Mouse (Mus musculus) stomach, embryonic 16.5 days (tissue): ENCODE measurements around the gene Galnt10. TPM values are rescaled to one million over a fixed set of nuclear protein-coding genes. Genes with fewer than 3 reads are reported as not detected.

ENCODE experiments used
- ATAC-seq: fragments of 200-750 bp; cut with Nextera tagmentation; 2 replicates; pipeline ENCODE4 v1.8.0; 2017; ENCODE audit warnings: moderate number of reproducible peaks, moderate TSS enrichment; ENCODE audit not compliant: insufficient read depth, low FRiP score
- H3K27ac ChIP-seq: fragments of 300-500 bp; sonication (generic); 2 replicates; pipeline ENCODE4 v1.5.1; 2014; ENCODE audit warnings: low read length
- H3K27me3 ChIP-seq: fragments of 300-500 bp; sonication (generic); 2 replicates; pipeline ENCODE4 v1.6.1; 2014; ENCODE audit warnings: low read length, control low read depth, mixed read lengths; ENCODE audit not compliant: control insufficient read depth, insufficient read depth
- H3K36me3 ChIP-seq: fragments of 300-500 bp; sonication (generic); 2 replicates; pipeline ENCODE4 v1.6.1; 2014; ENCODE audit warnings: low read length; ENCODE audit not compliant: control insufficient read depth, insufficient read depth
- H3K4me1 ChIP-seq: fragments of 300-500 bp; sonication (generic); 2 replicates; pipeline ENCODE4 v1.6.1; 2014; ENCODE audit warnings: low read length, control low read depth, mixed read lengths; ENCODE audit not compliant: control insufficient read depth, insufficient read depth
- H3K4me2 ChIP-seq: fragments of 300-500 bp; sonication (generic); 2 replicates; pipeline ENCODE4 v1.6.1; 2014; ENCODE audit warnings: low read depth, low read length, mixed read lengths
- H3K4me3 ChIP-seq: fragments of 300-500 bp; sonication (generic); replicated peaks from 2 replicates; pipeline ENCODE4 v1.5.1; 2014; ENCODE audit warnings: mild to moderate bottlenecking, low read length
- H3K9ac ChIP-seq: fragments of 300-500 bp; sonication (generic); 2 replicates; pipeline ENCODE4 v1.6.1; 2014; ENCODE audit warnings: low read length
- H3K9me3 ChIP-seq: fragments of 300-500 bp; sonication (generic); replicated peaks from 2 replicates; pipeline ENCODE4 v1.6.1; 2016; ENCODE audit warnings: low read length, control low read depth; ENCODE audit not compliant: control insufficient read depth
- WGBS: fragments of 180-500 bp; shearing (Covaris S2); extraction: QIAGEN DNeasy Blood & Tissue Kit; methylation state at CpG from one replicate; pipeline ENCODE4 v1.1.7; 2014; 5-methylcytosine and 5-hydroxymethylcytosine counted together
- polyA plus RNA-seq: library from polyadenylated mRNA; unstranded; fragments of >200 nt; fragmentation: Nextera tagmentation; extraction: Ambion mirVana; gene quantifications from 2 replicates; pipeline ENCODE4 v1.2.1, GENCODE M21; 2015

Galnt10 gene
- polyA plus RNA-seq, 1 experiment from 2014 or later, result 17.4 TPM

- no peak for ATAC-seq
- Histone ChIP-seq H3K4me1 (peaks cover 14% of the 10 kb centered on the region; the same call in 1 of the 2 replicates), H3K9ac (no peak overlapping the region), H3K27me3 (no peaks in the 10 kb centered on the region), H3K4me2 (no peak overlapping the region), H3K9me3 (no peaks in the 10 kb centered on the region), H3K4me3 (no peak overlapping the region), H3K27ac (no peak overlapping the region), H3K36me3 (no peaks in the 10 kb centered on the region)
- 91% methylated on average over 19 of the region's 19 CpGs for WGBS
These were observed 16.4 kb downstream of the Galnt10 start for GRCm38 (mm10) chr11:57661492-57662229.

- 86% methylated on average over 4 of the region's 4 CpGs for WGBS
- no peaks in the 10 kb centered on the region for H3K36me3 ChIP-seq
- no peaks in the 10 kb centered on the region for H3K9me3 ChIP-seq
- H3K4me1 ChIP-seq, result peaks cover 10% of the 10 kb centered on the region; the same call in 1 of the 2 replicates
- ATAC-seq, result no peak
- H3K9ac ChIP-seq, result no peak overlapping the region
- no peaks in the 10 kb centered on the region for H3K27me3 ChIP-seq
- H3K4me2 ChIP-seq, result no peak overlapping the region
- no peak overlapping the region for H3K4me3 ChIP-seq
- H3K27ac ChIP-seq, result no peak overlapping the region
These were observed 17.0 kb downstream of the Galnt10 start for GRCm38 (mm10) chr11:57662231-57662630.

GRCm38 (mm10) chr11:57663271-57663670 is 18.0 kb downstream of the Galnt10 start:
- H3K9me3 ChIP-seq, result no peaks in the 10 kb centered on the region
- H3K4me1 ChIP-seq, result no peaks in the 10 kb centered on the region
- no peak overlapping the region for H3K27ac ChIP-seq
- WGBS, result 80% methylated on average over 12 of the region's 12 CpGs
- H3K4me3 ChIP-seq, result no peak overlapping the region
- H3K27me3 ChIP-seq, result no peaks in the 10 kb centered on the region
- ATAC-seq, result no peak
- no peaks in the 10 kb centered on the region for H3K36me3 ChIP-seq
- no peak overlapping the region for H3K9ac ChIP-seq
- H3K4me2 ChIP-seq, result no peak overlapping the region

- Histone ChIP-seq H3K27ac (no peak overlapping the region), H3K4me3 (no peak overlapping the region), H3K4me1 (no peaks in the 10 kb centered on the region), H3K9ac (no peak overlapping the region), H3K4me2 (no peak overlapping the region), H3K36me3 (no peaks in the 10 kb centered on the region), H3K27me3 (no peaks in the 10 kb centered on the region), H3K9me3 (no peaks in the 10 kb centered on the region)
- no peak for ATAC-seq
- 79% methylated on average over 5 of the region's 5 CpGs for WGBS
These were observed 19.5 kb downstream of the Galnt10 start for GRCm38 (mm10) chr11:57664741-57665140.

- H3K27ac ChIP-seq, result no peak overlapping the region
- no peak overlapping the region for H3K4me2 ChIP-seq
- H3K9ac ChIP-seq, result no peak overlapping the region
- peaks cover 16% of the 10 kb centered on the region for H3K4me1 ChIP-seq
- no peaks in the 10 kb centered on the region for H3K9me3 ChIP-seq
- 87% methylated on average over 8 of the region's 8 CpGs for WGBS
- no peak overlapping the region for H3K4me3 ChIP-seq
- ATAC-seq, result no peak
- no peaks in the 10 kb centered on the region for H3K27me3 ChIP-seq
- no peaks in the 10 kb centered on the region for H3K36me3 ChIP-seq
These were observed 23.0 kb downstream of the Galnt10 start for GRCm38 (mm10) chr11:57668271-57668670.

- Histone ChIP-seq H3K4me2 (no peak overlapping the region), H3K9ac (no peak overlapping the region), H3K36me3 (no peaks in the 10 kb centered on the region), H3K27ac (no peak overlapping the region), H3K9me3 (no peaks in the 10 kb centered on the region), H3K4me3 (no peak overlapping the region), H3K4me1 (peaks cover 21% of the 10 kb centered on the region), H3K27me3 (no peaks in the 10 kb centered on the region)
- no peak for ATAC-seq
- 80% methylated on average over 6 of the region's 6 CpGs for WGBS
These were observed 24.3 kb downstream of the Galnt10 start for GRCm38 (mm10) chr11:57669522-57669921.

- no peaks in the 10 kb centered on the region for H3K9me3 ChIP-seq
- H3K36me3 ChIP-seq, result no peaks in the 10 kb centered on the region
- H3K4me2 ChIP-seq, result no peak overlapping the region
- peaks cover 26% of the 10 kb centered on the region for H3K4me1 ChIP-seq
- 19% methylated on average over 5 of the region's 5 CpGs for WGBS
- no peaks in the 10 kb centered on the region for H3K27me3 ChIP-seq
- no peak for ATAC-seq
- no peak overlapping the region for H3K27ac ChIP-seq
- H3K4me3 ChIP-seq, result no peak overlapping the region
- no peak overlapping the region for H3K9ac ChIP-seq
These were observed 26.0 kb downstream of the Galnt10 start for GRCm38 (mm10) chr11:57671120-57671697.

GRCm38 (mm10) chr11:57671797-57672196 is 26.6 kb downstream of the Galnt10 start:
- ATAC-seq, result no peak
- no peak overlapping the region for H3K4me3 ChIP-seq
- H3K4me2 ChIP-seq, result no peak overlapping the region
- WGBS, result 50% methylated on average over 10 of the region's 10 CpGs
- no peaks in the 10 kb centered on the region for H3K36me3 ChIP-seq
- H3K9me3 ChIP-seq, result no peaks in the 10 kb centered on the region
- H3K4me1 ChIP-seq, result peaks cover 30% of the 10 kb centered on the region
- H3K27ac ChIP-seq, result no peak overlapping the region
- no peaks in the 10 kb centered on the region for H3K27me3 ChIP-seq
- H3K9ac ChIP-seq, result no peak overlapping the region

GRCm38 (mm10) chr11:57672995-57673394 is 27.8 kb downstream of the Galnt10 start:
- WGBS, result 82% methylated on average over 9 of the region's 9 CpGs
- ATAC-seq, result no peak
- Histone ChIP-seq H3K9me3 (no peaks in the 10 kb centered on the region), H3K4me3 (no peak overlapping the region), H3K36me3 (no peaks in the 10 kb centered on the region), H3K27me3 (no peaks in the 10 kb centered on the region), H3K9ac (no peak overlapping the region), H3K4me1 (peaks cover 34% of the 10 kb centered on the region), H3K27ac (no peak overlapping the region), H3K4me2 (no peak overlapping the region)
